Mouse (Mus musculus): ENCODE results near the gene Gas2l1.

GRCm38 (mm10) chr11:5055945-5056938, 8.9 kb downstream of the Gas2l1 start:
- TF ChIP-seq CTCF (IDR thresholded peaks at IDR 0.05; ENCODE audit: control insufficient read depth, insufficient read depth, insufficient read length) = no peak
- no peak for TF ChIP-seq MAX (IDR thresholded peaks at IDR 0.05)
- TF ChIP-seq MYOG (IDR thresholded peaks at IDR 0.05; ENCODE audit: control insufficient read depth, extremely low read depth, insufficient read length) = no peak
- no peak for TF ChIP-seq FOSL1 (IDR thresholded peaks at IDR 0.05; ENCODE audit: insufficient read depth, low read length, poor library complexity, severe bottlenecking)
- no peak for TF ChIP-seq CEBPB (IDR thresholded peaks at IDR 0.05; ENCODE audit: low read depth)
- no peak for TF ChIP-seq USF1 (IDR thresholded peaks at IDR 0.05; ENCODE audit: low read depth)
- no peak for TF ChIP-seq MYOD1 (IDR thresholded peaks at IDR 0.05; ENCODE audit: control insufficient read depth, insufficient read length, low read depth)
